Mouse (Mus musculus): Measurements from ENCODE around the gene Irf9. TPM values are rescaled to one million over a fixed set of nuclear protein-coding genes. Genes with fewer than 3 reads are reported as not detected.
A peak's percentile ranks its signal among the peaks of the same experiment; 100 is the strongest.

Irf9 gene
- polyA plus RNA-seq, 1 experiment from 2014 or later, result 11.6 TPM

DNA sequence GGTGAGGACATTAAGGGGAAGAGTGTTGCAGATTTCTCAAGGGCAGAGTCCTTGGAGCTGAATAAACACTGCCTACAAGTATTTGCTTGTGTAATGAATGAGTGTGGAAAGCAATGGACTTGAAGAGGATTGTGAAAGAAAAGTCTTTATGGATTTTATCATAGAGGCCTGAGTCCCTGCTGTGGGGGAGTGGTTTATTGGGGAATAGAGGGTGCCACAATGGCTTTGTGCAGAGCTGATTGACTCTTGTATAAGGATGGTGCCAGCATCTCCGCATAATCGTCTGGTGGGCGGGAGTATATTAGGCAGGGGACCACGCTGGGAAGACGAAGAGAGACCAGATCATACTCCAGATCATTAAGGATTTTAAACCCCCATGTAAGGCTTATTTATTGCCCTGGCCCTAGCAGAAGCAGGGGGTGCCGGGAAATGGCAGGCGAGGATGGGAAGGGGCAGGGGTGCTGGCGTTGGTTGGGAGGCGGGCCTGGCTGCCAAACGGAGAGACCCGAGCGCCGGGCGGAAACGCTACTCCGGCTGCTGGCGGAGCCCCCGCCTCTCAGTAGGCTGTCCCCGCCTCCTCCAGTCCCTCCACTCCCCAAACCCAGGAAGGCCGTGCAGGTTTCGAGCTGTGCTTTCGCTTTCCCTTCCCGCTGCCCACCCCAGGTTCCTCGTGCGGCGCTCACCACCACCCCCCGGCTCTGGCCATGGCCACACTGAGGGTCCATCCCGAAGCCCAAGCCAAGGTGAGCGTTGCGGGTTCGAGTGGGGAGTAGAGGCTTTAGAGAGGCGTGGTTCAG is 25.3 kb upstream of the Irf9 start, which contains the start of gene Psme1:
Gene Psme1 (plus strand): TSS at position 253 of the 797 bp plus-strand sequence.
- Histone ChIP-seq H3K4me2 (replicated peaks; ENCODE audit: low read depth, low read length) (peak within 1 kb of the TSS; percentile 78), H3K36me3 (ENCODE audit: control insufficient read depth, insufficient read depth, low read length) (peaks cover 15% of the 10 kb centered on the region; the same call in 1 of the 2 replicates), H3K27ac (ENCODE audit: low read depth, low read length) (peak within 1 kb of the TSS; percentile 70; the same call in 1 of the 2 replicates), H3K9me3 (ENCODE audit: control insufficient read depth, low read length) (no peaks in the 10 kb centered on the region), H3K9ac (ENCODE audit: low read depth, low read length) (peak within 1 kb of the TSS; percentile 78), H3K4me3 (ENCODE audit: low read length) (peak within 1 kb of the TSS; percentile 70), H3K27me3 (ENCODE audit: control insufficient read depth, insufficient read depth, low read length) (no peaks in the 10 kb centered on the region), H3K4me1 (ENCODE audit: control insufficient read depth, insufficient read depth, low read length) (peaks cover 19% of the 10 kb centered on the region)
- ATAC-seq (ENCODE audit: low FRiP score, low TSS enrichment), result peak; percentile 90
- 2% methylated on average over 21 of the region's 32 CpGs for WGBS

DNA sequence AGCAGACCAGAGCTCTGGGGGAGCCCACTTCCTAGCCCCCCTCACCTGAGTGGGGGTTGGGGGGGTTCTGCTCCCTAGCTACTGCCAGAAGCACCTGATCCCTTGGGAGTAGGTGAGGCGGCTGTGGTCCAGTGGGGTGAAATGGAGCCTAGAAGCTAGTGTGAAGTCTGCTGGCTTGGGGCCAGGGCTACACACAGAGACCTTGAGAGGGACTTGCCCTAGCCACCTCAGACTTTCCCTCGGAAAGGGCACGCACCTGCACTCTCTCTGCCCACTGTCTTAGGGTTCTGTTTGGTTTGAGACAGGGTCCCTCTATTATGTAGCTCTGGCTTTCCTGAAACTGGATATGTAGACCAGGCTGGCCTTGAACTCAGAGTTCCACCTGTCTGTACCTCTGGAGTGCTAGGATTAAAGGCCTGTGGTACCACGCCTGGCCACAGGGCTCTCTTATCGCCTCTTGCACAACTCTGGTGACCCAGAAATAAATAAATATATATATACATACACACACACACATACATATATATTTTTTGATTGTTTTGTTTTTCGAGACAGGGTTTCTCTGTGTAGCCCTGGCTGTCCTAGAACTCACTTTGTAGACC is 24.6 kb upstream of the Irf9 start:
- Histone ChIP-seq H3K4me1 (ENCODE audit: control insufficient read depth, insufficient read depth, low read length) (peaks cover 19% of the 10 kb centered on the region), H3K9me3 (ENCODE audit: control insufficient read depth, low read length) (no peaks in the 10 kb centered on the region), H3K4me2 (replicated peaks; ENCODE audit: low read depth, low read length) (peak overlapping the region; percentile 78), H3K36me3 (ENCODE audit: control insufficient read depth, insufficient read depth, low read length) (peaks cover 15% of the 10 kb centered on the region; the same call in 1 of the 2 replicates), H3K4me3 (ENCODE audit: low read length) (peak overlapping the region; percentile 70), H3K27ac (ENCODE audit: low read depth, low read length) (peak overlapping the region; percentile 70; the same call in 1 of the 2 replicates), H3K27me3 (ENCODE audit: control insufficient read depth, insufficient read depth, low read length) (no peaks in the 10 kb centered on the region), H3K9ac (ENCODE audit: low read depth, low read length) (peak overlapping the region; percentile 78)
- WGBS, result 30% methylated on average over 6 of the region's 6 CpGs
- ATAC-seq (ENCODE audit: low FRiP score, low TSS enrichment), result no peak; the same call in 1 of the 2 replicates

DNA sequence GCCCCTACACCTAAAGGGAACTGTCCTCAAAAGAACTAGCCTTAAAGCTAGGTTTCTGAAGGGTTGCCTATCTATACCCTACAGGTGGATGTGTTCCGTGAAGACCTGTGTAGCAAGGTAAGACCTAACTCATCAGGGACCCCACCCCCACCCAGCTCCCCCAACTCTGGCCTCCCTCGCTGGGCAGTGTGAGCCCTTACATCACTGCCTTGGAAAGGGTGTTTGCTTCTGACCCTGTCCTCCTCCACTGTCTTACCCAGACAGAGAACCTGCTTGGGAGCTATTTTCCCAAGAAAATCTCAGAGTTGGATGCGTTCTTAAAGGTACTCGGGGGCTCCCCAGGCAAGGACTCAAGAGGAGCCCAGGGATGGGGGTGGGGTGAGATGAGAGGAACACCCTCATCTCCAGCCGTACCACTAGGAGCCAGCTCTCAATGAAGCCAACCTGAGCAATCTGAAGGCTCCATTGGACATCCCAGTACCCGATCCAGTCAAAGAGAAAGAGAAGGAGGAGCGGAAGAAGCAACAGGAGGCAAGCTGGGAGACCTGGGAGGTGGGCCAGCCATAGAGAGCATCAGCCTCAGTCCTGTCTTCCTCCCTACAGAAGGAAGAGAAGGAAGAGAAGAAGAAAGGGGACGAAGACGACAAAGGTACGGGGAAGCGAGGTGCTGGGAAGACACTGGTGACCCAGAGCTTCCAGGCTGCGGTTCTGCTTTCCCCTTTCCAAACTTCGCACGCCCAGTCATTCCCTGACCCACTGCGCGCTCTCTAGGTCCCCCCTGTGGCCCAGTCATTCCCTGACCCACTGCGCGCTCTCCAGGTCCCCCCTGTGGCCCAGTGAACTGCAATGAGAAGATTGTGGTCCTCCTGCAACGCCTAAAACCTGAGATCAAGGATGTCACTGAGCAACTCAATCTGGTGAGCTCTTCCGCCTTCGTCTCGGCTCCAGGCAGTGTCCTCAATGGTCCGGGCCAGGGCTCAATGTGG is 23.6 kb upstream of the Irf9 start:
- Histone ChIP-seq H3K4me2 (replicated peaks; ENCODE audit: low read depth, low read length) (no peak overlapping the region), H3K27ac (ENCODE audit: low read depth, low read length) (no peak overlapping the region), H3K4me1 (ENCODE audit: control insufficient read depth, insufficient read depth, low read length) (peaks cover 19% of the 10 kb centered on the region), H3K9me3 (ENCODE audit: control insufficient read depth, low read length) (no peaks in the 10 kb centered on the region), H3K4me3 (ENCODE audit: low read length) (no peak overlapping the region), H3K9ac (ENCODE audit: low read depth, low read length) (no peak overlapping the region), H3K27me3 (ENCODE audit: control insufficient read depth, insufficient read depth, low read length) (no peaks in the 10 kb centered on the region), H3K36me3 (ENCODE audit: control insufficient read depth, insufficient read depth, low read length) (peaks cover 15% of the 10 kb centered on the region; the same call in 1 of the 2 replicates)
- no peak for ATAC-seq (ENCODE audit: low FRiP score, low TSS enrichment)
- 91% methylated on average over 23 of the region's 23 CpGs for WGBS

DNA sequence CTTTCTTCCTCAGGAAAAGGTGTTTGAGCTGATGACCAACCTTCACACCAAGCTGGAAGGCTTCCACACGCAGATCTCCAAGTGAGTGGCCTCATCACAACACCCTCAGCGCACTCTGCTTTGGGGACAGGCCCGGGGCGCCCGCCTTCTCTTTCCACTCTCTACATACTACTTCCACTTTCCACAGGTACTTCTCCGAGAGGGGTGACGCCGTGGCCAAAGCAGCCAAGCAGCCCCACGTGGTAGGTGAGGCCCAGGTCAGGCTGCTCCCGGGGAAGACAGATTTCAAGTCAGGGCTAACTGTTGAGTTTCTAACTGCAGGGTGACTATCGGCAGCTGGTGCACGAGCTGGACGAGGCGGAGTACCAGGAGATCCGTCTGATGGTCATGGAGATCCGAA is 22.6 kb upstream of the Irf9 start:
- 92% methylated on average over 16 of the region's 16 CpGs for WGBS
- no peak overlapping the region for H3K4me2 ChIP-seq (replicated peaks; ENCODE audit: low read depth, low read length)

DNA sequence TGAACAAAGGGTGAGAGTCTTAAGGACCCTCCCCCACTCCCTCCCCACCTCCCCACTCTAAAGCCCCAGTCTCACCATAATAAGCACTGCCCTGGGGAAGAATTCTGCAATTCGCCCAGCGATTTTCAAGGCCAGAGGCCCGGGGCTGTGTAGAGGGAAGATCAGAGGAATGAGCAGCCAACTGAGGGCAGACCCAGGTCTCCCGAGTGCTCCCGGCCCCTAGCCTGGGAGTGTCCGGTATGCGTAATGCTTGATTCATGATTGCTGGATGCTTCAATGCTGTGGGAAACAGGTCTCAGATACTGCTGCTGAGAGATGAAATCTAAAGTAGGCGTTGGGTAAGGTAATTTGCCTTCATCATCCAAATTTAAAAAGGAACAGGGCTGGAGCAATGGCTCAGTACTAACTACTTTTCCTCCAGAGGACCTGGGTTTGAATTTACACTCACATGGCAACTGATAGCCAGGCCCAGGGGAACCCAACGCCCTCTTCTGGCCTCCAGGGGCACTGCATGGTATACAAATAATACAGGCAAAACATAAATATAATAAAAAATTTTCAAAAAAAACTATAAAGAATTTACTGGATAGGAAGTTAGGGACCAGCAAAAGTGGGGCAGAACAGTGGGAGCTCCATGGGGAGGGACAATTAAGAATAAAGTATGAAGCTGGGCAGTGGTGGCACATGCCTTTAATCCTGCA is 21.2 kb upstream of the Irf9 start:
- no peak overlapping the region for H3K4me3 ChIP-seq (ENCODE audit: low read length)
- H3K36me3 ChIP-seq (ENCODE audit: control insufficient read depth, insufficient read depth, low read length), result peaks cover 16% of the 10 kb centered on the region; the same call in 1 of the 2 replicates
- 70% methylated on average over 9 of the region's 9 CpGs for WGBS
- H3K9ac ChIP-seq (ENCODE audit: low read depth, low read length), result no peak overlapping the region
- no peaks in the 10 kb centered on the region for H3K9me3 ChIP-seq (ENCODE audit: control insufficient read depth, low read length)
- H3K27ac ChIP-seq (ENCODE audit: low read depth, low read length), result no peak overlapping the region
- H3K27me3 ChIP-seq (ENCODE audit: control insufficient read depth, insufficient read depth, low read length), result no peaks in the 10 kb centered on the region
- peaks cover 10% of the 10 kb centered on the region for H3K4me1 ChIP-seq (ENCODE audit: control insufficient read depth, insufficient read depth, low read length)
- no peak overlapping the region for H3K4me2 ChIP-seq (replicated peaks; ENCODE audit: low read depth, low read length)
- ATAC-seq (ENCODE audit: low FRiP score, low TSS enrichment), result no peak

More for the DNA sequence above, 22.6 kb upstream of the Irf9 start:
- no peak for ATAC-seq (ENCODE audit: low FRiP score, low TSS enrichment)
- Histone ChIP-seq H3K27ac (ENCODE audit: low read depth, low read length) (no peak overlapping the region), H3K27me3 (ENCODE audit: control insufficient read depth, insufficient read depth, low read length) (no peaks in the 10 kb centered on the region), H3K9ac (ENCODE audit: low read depth, low read length) (no peak overlapping the region), H3K4me3 (ENCODE audit: low read length) (no peak overlapping the region), H3K36me3 (ENCODE audit: control insufficient read depth, insufficient read depth, low read length) (peaks cover 15% of the 10 kb centered on the region; the same call in 1 of the 2 replicates), H3K9me3 (ENCODE audit: control insufficient read depth, low read length) (no peaks in the 10 kb centered on the region), H3K4me1 (ENCODE audit: control insufficient read depth, insufficient read depth, low read length) (peaks cover 15% of the 10 kb centered on the region)

DNA sequence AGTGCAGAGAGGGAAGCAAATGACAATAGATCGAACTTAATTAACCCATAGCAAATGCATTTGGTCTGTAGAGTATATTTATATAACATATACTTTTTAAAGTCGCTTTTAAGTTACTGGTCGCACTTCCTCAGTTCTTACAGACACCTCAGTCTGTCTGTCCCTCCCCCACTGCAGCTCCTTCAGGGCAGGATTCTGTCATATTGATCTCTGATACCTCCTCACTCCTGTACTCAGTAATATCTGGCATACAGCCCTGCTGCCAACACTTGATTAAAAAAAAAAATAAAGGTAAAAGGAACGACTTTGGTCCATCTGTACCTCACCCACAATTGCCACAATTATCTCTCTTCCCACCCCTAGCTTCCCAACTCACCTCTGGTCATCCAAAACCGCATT is 19.1 kb upstream of the Irf9 start:
- no peak overlapping the region for H3K27ac ChIP-seq (ENCODE audit: low read depth, low read length)
- no peak overlapping the region for H3K9ac ChIP-seq (ENCODE audit: low read depth, low read length)
- peak overlapping the region; percentile 46 for H3K4me3 ChIP-seq (ENCODE audit: low read length)
- H3K4me2 ChIP-seq (replicated peaks; ENCODE audit: low read depth, low read length), result peak overlapping the region; percentile 80
- H3K36me3 ChIP-seq (ENCODE audit: control insufficient read depth, insufficient read depth, low read length), result peaks cover 21% of the 10 kb centered on the region; the same call in 1 of the 2 replicates
- no peaks in the 10 kb centered on the region for H3K9me3 ChIP-seq (ENCODE audit: control insufficient read depth, low read length)
- no peak for ATAC-seq (ENCODE audit: low FRiP score, low TSS enrichment)
- WGBS, result 40% methylated on average over 5 of the region's 5 CpGs
- no peaks in the 10 kb centered on the region for H3K4me1 ChIP-seq (ENCODE audit: control insufficient read depth, insufficient read depth, low read length)
- H3K27me3 ChIP-seq (ENCODE audit: control insufficient read depth, insufficient read depth, low read length), result no peaks in the 10 kb centered on the region

DNA sequence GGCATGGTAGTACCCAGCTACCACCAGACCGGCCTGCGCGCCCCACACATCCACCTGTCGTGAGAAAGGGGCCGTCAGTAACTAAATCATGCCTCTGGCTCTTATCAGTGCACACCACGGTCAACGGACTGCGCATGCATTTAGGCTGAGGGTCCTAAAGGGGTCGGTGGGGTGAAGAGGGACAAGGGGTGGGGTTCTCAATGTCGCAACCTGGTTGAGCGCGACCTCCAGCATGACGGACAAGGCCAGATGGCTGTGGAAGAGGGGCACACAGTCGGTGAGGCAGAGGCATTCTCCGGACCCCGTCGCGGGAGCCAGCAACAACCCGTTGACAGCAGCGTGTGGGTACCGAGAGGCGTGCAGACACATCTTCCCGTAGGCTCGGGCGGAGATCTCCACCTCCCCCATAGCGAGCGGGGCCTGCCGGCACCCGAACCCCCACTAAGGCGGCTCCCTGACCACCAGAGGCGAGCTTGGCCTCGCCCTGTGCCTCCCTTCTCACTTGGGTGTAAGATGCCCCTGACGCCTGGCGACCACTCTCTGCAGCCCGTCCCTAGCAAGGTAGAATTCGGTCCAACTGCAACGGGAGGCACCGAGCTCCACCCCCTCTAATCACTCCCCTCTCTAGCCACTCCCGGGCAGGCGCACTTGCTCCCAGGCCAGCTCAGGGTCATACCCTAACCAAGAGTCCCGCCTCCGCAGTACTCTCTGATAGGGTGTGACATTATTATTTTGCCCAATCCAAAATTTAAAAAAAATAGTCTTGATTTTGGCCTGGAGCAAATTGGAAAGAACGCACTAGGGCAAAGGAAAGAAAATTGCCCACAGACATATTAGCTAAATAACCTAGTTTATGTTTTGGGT is 18.4 kb upstream of the Irf9 start, which contains the start of gene Emc9:
Gene Emc9 (minus strand): TSS at position 601 of the 864 bp plus-strand sequence.
- WGBS, result 2% methylated on average over 43 of the region's 43 CpGs

More for the DNA sequence above, 18.4 kb upstream of the Irf9 start, which contains the start of gene Emc9:
- Histone ChIP-seq H3K4me3 (ENCODE audit: low read length) (peak within 1 kb of the TSS; percentile 46), H3K27me3 (ENCODE audit: control insufficient read depth, insufficient read depth, low read length) (no peaks in the 10 kb centered on the region), H3K36me3 (ENCODE audit: control insufficient read depth, insufficient read depth, low read length) (peaks cover 21% of the 10 kb centered on the region; the same call in 1 of the 2 replicates), H3K9ac (ENCODE audit: low read depth, low read length) (peak within 1 kb of the TSS; percentile 52; the same call in 1 of the 2 replicates), H3K4me2 (replicated peaks; ENCODE audit: low read depth, low read length) (peak within 1 kb of the TSS; percentile 80), H3K4me1 (ENCODE audit: control insufficient read depth, insufficient read depth, low read length) (peaks cover 2% of the 10 kb centered on the region; the same call in 1 of the 2 replicates), H3K27ac (ENCODE audit: low read depth, low read length) (no peak within 1 kb of the TSS), H3K9me3 (ENCODE audit: control insufficient read depth, low read length) (no peaks in the 10 kb centered on the region)
- peak; percentile 74 for ATAC-seq (ENCODE audit: low FRiP score, low TSS enrichment)

Data from kidney, embryonic 14.5 days (tissue).